Mouse (Mus musculus): ENCODE measurements around the gene Rab20. TPM values are rescaled to one million over a fixed set of nuclear protein-coding genes. Genes with fewer than 3 reads are reported as not detected.
"Not testable (repeated sequence)": the region's sequence is repeated elsewhere in the genome, so short reads cannot be mapped to it uniquely, and the experiment has no call there.

The Rab20 gene
- polyA plus RNA-seq, 1 experiment: 12.5 TPM

- TF ChIP-seq CTCF (IDR thresholded peaks at IDR 0.05; ENCODE audit: low read depth, low read length): peak; percentile 63
- TF ChIP-seq POLR2A (IDR thresholded peaks at IDR 0.05; ENCODE audit: borderline replicate concordance, low read depth, low read length): no peak
- Histone ChIP-seq H3K4me1 (ENCODE audit: control insufficient read depth, insufficient read depth, low read length) (no peaks in the 10 kb centered on the region), H3K4me3 (ENCODE audit: insufficient read depth, low read length) (no peak overlapping the region), H3K27ac (ENCODE audit: insufficient read depth, low read depth, low read length) (no peak overlapping the region)
Measured at GRCm38 (mm10) chr8:11506802-11507201, 28.3 kb upstream of the Rab20 start.

- TF ChIP-seq POLR2A (IDR thresholded peaks at IDR 0.05; ENCODE audit: borderline replicate concordance, low read depth, low read length) (no peak), CTCF (IDR thresholded peaks at IDR 0.05; ENCODE audit: low read depth, low read length) (no peak)
- no peaks in the 10 kb centered on the region for H3K4me1 ChIP-seq (ENCODE audit: control insufficient read depth, insufficient read depth, low read length)
Measured at GRCm38 (mm10) chr8:11506074-11506473, 27.6 kb upstream of the Rab20 start.

GRCm38 (mm10) chr8:11503476-11504232, 25.1 kb upstream of the Rab20 start:
- peaks cover 9% of the 10 kb centered on the region for H3K4me1 ChIP-seq (ENCODE audit: control insufficient read depth, insufficient read depth, low read length)
- no peak overlapping the region for H3K4me3 ChIP-seq (ENCODE audit: insufficient read depth, low read length)
- TF ChIP-seq CTCF (IDR thresholded peaks at IDR 0.05; ENCODE audit: low read depth, low read length): no peak
- TF ChIP-seq POLR2A (IDR thresholded peaks at IDR 0.05; ENCODE audit: borderline replicate concordance, low read depth, low read length): no peak
- H3K27ac ChIP-seq (ENCODE audit: insufficient read depth, low read depth, low read length): no peak overlapping the region

More at GRCm38 (mm10) chr8:11506074-11506473, 27.6 kb upstream of the Rab20 start:
- Histone ChIP-seq H3K4me3 (ENCODE audit: insufficient read depth, low read length) (no peak overlapping the region), H3K27ac (ENCODE audit: insufficient read depth, low read depth, low read length) (no peak overlapping the region)

GRCm38 (mm10) chr8:11498786-11499485, 20.4 kb upstream of the Rab20 start:
- H3K4me3 ChIP-seq (ENCODE audit: insufficient read depth, low read length): peak overlapping the region; percentile 92
- TF ChIP-seq POLR2A (IDR thresholded peaks at IDR 0.05; ENCODE audit: borderline replicate concordance, low read depth, low read length) (no peak), CTCF (IDR thresholded peaks at IDR 0.05; ENCODE audit: low read depth, low read length) (no peak)

GRCm38 (mm10) chr8:11498281-11498680, 19.8 kb upstream of the Rab20 start:
- Histone ChIP-seq H3K27ac (ENCODE audit: insufficient read depth, low read depth, low read length) (no peak overlapping the region), H3K4me1 (ENCODE audit: control insufficient read depth, insufficient read depth, low read length) (peaks cover 18% of the 10 kb centered on the region), H3K4me3 (ENCODE audit: insufficient read depth, low read length) (peak overlapping the region; percentile 92)
- TF ChIP-seq POLR2A (IDR thresholded peaks at IDR 0.05; ENCODE audit: borderline replicate concordance, low read depth, low read length) (no peak), CTCF (IDR thresholded peaks at IDR 0.05; ENCODE audit: low read depth, low read length) (no peak)

More at GRCm38 (mm10) chr8:11498786-11499485, 20.4 kb upstream of the Rab20 start:
- Histone ChIP-seq H3K27ac (ENCODE audit: insufficient read depth, low read depth, low read length) (no peak overlapping the region), H3K4me1 (ENCODE audit: control insufficient read depth, insufficient read depth, low read length) (peaks cover 18% of the 10 kb centered on the region)

GRCm38 (mm10) chr8:11497017-11497990, 18.8 kb upstream of the Rab20 start, which contains the start of gene Naxd:
Gene Naxd, plus strand, starts transcription at chr8:11497506.
- Histone ChIP-seq H3K4me3 (ENCODE audit: insufficient read depth, low read length) (peak within 1 kb of the TSS; percentile 92), H3K27ac (ENCODE audit: insufficient read depth, low read depth, low read length) (peak within 1 kb of the TSS; percentile 38; the same call in 1 of the 2 replicates), H3K4me1 (ENCODE audit: control insufficient read depth, insufficient read depth, low read length) (peaks cover 18% of the 10 kb centered on the region)
- TF ChIP-seq CTCF (IDR thresholded peaks at IDR 0.05; ENCODE audit: low read depth, low read length) (no peak), POLR2A (IDR thresholded peaks at IDR 0.05; ENCODE audit: borderline replicate concordance, low read depth, low read length) (no peak)

GRCm38 (mm10) chr8:11492340-11492739, 13.8 kb upstream of the Rab20 start:
- H3K27ac ChIP-seq (ENCODE audit: insufficient read depth, low read depth, low read length); H3K4me3 ChIP-seq (ENCODE audit: insufficient read depth, low read length): not testable (repeated sequence)
- peaks cover 10% of the 10 kb centered on the region for H3K4me1 ChIP-seq (ENCODE audit: control insufficient read depth, insufficient read depth, low read length)

- TF ChIP-seq POLR2A (IDR thresholded peaks at IDR 0.05; ENCODE audit: borderline replicate concordance, low read depth, low read length) (no peak), CTCF (IDR thresholded peaks at IDR 0.05; ENCODE audit: low read depth, low read length) (no peak)
- Histone ChIP-seq H3K4me1 (ENCODE audit: control insufficient read depth, insufficient read depth, low read length) (peaks cover 10% of the 10 kb centered on the region), H3K4me3 (ENCODE audit: insufficient read depth, low read length) (no peak overlapping the region), H3K27ac (ENCODE audit: insufficient read depth, low read depth, low read length) (no peak overlapping the region)
Measured at GRCm38 (mm10) chr8:11487229-11487628, 8.7 kb upstream of the Rab20 start.

- Histone ChIP-seq H3K27ac (ENCODE audit: insufficient read depth, low read depth, low read length) (no peak overlapping the region), H3K4me3 (ENCODE audit: insufficient read depth, low read length) (no peak overlapping the region), H3K4me1 (ENCODE audit: control insufficient read depth, insufficient read depth, low read length) (peaks cover 6% of the 10 kb centered on the region)
- TF ChIP-seq CTCF (IDR thresholded peaks at IDR 0.05; ENCODE audit: low read depth, low read length): peak; percentile 86
- no peak for TF ChIP-seq POLR2A (IDR thresholded peaks at IDR 0.05; ENCODE audit: borderline replicate concordance, low read depth, low read length)
Measured at GRCm38 (mm10) chr8:11486142-11486541, 7.6 kb upstream of the Rab20 start.
